Mouse (Mus musculus) embryo, embryonic 9.5 days (tissue): ENCODE results near the gene Chd2.
A peak's percentile ranks its signal among the peaks of the same experiment; 100 is the strongest.

ENCODE experiments used
- DNase-seq: peaks from one replicate; pipeline ENCODE4 v3.0.0-alpha.2; 2017; ENCODE audit errors: extremely low spot score

The Chd2 gene

DNA sequence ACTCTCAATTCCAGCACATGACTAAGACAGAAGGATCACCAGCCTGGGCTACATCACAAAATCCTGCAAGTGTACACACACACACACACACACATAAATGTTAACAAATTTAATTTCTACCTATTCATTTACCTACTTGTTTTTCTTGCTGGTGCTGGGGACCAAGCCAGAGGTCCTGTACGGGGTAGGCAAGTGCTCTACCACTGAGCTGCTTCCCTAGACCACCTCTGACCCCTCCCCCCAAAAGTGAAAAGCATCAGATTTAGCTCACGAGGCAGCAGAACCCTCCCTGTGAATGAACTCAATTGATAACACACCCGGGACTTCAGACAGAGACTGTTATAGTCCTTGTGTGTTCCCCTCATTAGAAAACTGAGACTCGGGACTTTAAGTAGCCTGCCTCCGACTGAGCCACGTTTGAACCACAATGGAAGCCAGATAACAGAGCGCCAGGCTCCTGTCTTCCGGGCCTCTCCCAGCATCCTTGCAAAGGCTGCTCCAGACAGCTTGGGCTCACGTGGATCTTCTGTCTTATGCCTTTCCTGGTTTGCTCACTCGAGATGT lies 19.9 kb upstream of the Chd2 start:
- DNase-seq, result no peak

DNA sequence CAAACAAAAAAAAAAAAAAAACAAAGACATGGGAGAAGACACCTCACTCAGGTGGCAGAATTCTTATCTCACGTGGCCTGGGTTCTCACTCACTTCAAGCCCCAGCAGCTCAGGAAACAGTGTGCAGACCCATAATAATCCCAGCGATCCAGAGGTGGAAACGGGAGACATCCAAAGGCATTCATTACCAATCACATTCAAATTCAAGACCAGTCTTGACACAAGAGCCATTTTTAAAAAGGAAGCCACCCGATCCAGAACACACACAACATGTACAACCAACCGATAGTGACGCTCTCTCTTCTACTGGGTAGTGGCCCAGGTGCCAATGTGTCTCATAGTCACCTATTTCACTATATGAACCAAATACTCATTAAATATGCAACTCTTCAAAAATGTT lies 19.2 kb upstream of the Chd2 start:
- no peak for DNase-seq

DNA sequence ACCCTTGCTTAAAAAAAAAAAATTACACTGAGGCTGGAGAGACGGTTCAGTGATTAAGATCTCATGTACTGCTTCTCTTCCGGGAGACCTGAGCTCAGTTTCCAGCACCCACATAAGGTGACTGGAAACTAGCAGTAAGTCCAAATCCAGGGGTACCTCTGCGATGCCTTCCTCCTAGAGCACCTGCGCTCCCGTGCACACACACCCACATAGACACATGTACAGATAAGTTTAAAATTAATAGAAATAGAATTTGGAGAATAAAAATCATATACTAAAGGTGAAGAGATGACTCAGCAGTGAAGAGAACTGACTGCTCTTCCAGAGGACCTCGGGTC lies 18.2 kb upstream of the Chd2 start:
- DNase-seq, result no peak

DNA sequence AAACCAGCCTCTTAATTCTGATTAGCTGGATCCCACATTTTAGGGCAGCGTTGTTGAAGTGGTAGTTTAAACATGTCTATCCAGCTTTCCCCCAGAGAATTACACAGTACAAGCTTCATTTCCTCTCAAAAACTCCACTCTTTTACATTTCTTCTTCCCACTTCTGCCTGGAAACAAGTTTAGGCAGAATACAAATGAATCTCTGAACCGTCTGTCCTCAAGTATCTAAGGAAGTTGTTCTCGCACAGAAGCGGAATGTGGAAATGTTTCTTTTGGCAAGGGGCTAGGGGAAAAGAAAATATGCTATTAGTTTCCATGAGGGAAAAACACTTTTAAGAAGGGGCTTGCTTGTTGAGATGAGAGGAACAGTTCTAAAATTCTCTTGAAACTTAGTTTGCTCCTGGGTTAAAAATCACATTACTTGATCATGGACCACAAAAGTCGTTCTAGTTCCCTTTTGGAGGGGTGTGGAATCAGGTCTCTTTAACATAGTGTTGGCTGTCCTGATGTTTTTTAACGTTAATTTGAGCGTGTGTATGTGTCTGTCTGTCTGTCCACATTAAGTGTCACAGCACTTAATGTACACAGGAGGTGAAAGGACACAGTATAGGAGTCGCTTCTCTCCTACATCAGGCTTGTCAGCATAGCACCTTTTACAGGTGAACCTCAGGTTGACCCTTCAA lies 17.7 kb upstream of the Chd2 start:
- DNase-seq, result no peak

DNA sequence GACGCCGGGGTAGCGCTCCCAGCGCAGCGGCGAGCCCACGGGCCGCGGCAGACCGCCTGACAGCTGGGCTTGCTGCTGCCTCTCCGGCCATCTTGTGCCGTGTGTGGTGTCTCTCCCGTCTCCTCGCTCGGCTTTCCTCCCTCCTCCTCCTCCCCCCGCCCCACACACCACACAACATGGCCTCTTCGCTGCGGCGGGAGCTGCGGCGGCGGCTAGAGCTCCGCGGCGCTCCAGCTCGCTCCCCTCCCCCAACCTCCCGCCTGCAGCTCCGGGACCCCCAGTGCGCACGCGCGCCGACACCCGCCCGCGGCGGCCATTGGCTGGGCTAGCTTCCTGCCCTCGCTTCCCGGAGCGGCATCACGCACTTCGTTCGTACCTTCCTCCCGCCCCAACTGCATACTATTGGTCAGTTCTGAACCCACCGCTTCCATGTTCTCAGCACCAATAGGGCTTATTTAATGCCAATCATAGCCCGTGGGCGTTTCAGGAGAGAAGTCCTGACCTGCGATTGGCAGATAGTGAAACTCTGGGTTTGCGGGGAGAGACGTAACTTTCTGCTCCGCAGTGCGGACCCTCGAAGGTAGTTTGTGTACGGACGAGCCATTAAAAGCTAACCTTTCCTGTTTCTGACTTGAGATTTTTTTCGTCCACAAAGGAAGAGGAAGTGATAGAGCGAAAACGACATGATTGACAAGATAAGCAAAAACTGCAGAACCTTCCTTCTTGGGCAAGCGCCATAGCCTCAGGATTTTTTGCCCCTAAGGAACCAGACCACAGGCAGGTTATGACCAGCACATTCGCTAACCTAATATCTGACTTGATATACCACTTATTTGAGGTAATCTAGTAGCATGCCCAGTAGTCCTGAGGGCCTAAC lies 16.9 kb upstream of the Chd2 start:
- peak; percentile 98 for DNase-seq

DNA sequence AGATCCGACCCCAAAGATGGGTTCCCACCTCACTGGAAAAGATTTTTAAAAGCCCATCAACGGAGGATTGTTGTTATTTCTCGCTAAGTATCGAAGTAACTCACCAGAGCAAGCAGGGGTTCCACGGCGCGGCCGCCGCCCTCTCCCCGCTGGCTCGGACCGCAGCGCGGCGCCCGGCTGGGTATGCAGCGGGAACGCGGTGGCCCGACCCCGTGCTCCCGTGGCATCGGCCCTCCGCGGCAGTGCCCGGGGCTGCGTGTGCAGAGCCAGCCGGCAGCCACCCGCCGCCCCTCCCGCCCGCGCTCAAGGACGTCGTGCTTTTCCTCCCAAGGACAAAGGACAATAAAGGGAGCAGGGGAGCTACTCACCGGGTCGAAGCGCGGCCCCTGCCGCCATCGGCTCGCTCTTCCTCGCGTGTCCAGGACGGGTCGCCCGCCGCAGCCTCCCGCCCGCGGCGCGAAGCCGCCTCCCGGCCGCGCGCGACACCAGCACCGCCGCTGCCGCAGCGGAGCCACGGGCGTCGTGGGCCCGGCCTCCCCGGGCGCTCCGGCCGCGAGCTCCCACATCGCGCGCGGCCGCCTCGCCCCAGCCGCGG lies 16.1 kb upstream of the Chd2 start:
- no peak for DNase-seq

DNA sequence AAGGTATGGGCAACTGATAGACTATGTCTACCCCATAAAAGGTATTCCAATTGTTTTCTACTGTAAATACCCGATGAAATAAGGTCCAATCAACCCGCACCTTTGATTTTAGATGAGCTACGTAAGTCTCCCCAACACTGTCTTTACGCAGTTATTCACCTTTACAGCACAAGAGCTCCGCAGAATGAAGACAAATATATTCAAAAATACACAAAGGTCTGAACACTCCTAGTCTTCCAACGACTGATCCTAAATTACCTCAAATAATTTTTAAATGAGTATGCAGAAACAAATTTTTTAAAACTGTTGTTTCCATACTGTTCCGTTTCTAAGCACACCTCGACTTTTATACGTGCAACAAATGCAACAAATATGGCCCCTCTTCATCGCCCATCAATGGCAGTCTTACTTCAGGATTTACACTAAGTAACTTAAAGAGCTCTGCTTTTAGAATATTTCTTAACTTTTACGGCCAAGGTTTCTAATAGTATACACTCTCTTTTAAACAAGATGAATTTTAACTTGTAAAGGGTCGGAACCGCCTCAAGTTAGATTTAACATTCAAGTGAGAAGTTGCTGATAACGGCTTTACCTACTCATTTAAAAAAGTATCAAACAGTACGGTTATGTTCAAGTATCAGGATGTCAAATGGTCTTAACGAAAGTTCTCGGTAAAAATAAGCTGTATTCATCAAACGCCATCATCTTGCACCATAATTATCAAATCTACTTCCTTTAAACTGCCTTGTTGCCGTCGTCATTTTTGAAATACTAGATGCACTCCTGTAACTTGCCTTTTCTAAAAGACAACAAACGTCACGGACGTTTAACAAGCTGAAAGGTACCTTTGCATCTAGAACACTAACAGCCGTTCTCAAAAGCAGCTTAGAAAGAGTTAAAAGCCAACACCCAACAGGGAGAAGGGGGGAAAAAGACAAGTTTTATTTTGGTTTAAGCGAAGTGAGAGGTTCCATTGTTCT lies 15.3 kb upstream of the Chd2 start:
- peak; percentile 54 for DNase-seq

DNA sequence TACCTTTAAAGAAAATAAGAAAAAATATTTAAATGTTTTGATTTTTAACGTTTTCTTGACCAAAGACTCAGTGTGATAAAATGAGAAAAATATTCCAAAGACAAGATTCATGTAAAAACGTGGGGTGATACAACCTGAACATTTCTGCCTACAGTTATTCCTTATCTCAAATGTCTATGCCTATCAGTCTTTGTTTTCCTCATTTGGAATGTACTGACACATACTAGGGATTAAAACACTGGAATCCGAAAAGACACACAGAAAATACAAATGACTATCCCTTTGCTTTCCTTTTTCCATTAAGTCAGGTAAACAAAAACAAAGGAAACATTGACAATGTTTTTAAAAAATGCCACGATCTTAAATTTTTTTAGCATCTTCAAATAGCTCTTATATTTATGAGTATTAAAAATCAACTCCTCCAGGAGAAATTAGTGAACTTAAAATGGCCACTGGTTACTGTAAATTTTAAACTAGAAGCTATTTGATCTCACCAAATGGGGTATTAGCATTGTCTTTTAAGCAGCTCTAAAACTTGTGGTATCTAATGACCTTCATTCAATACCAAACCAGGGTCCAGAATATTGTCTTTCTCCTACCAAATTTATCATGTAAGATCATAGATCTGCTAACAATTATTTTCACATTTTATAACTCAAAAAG lies 14.4 kb upstream of the Chd2 start:
- DNase-seq, result no peak

DNA sequence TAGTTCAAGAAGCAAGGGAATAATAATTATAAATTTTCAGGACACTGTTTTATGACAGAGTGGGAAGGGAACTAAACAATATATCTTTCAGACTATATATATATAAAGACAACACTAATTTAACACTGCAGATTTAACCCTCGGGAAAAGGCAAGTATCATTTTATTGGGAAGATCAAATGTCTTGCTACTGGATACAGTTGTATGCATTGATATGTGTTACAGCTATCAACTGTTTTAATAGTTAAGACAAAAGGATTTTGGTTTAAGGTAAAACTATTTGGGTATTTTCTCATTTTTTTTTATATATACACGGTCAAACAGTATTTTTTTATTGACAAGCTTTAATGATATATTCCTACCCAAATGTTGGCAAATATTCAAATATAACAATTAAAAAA lies 13.2 kb upstream of the Chd2 start:
- no peak for DNase-seq

DNA sequence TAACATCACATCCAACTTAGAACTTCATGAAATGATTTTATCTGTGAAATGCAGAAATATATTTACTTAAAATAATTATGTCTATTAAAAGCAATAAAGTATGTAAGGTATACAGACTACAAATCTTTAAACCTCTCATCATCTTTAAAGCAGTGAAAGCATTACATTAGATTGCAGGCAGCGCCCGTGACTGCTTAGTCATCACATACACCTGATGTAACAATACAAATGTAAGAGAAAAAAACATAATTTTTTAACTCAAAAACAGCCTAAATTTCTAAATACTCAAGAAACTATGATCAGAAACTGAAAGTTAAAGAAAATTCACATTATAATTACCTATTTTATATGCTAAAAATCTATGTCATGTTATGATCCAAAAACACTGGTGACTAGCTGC lies 11.5 kb upstream of the Chd2 start:
- DNase-seq, result no peak

DNA sequence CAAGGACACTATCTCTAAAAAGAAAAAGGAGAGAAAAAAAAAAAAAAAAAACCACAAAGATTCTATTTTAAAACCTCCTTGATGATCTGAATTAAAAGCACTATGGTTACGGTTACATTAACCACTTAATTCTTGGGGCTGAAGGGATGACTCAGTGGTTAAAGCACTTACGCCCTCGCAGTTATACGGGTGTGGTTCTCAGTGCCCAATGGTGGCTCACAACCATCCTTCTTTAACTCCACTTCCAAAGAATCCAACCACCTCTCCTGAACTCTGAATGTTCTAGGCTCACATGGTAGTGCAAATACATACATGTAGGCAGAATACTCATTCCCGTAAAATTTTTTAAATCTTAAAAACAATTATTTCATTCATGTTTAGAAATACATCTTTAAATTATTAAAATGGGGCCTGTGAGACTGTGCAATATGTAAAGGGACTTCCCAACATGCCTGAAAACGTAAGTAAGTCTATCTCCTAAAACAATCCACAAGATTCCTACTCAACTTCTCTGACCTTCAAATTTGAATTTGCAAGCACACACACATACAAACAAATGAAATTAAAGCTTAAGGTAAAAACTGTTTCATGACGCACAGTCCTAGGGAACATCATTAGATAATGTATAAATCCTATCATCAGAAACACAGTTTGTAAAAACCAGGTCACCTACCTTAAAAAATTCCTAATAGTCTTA lies 10.6 kb upstream of the Chd2 start:
- DNase-seq, result no peak

DNA sequence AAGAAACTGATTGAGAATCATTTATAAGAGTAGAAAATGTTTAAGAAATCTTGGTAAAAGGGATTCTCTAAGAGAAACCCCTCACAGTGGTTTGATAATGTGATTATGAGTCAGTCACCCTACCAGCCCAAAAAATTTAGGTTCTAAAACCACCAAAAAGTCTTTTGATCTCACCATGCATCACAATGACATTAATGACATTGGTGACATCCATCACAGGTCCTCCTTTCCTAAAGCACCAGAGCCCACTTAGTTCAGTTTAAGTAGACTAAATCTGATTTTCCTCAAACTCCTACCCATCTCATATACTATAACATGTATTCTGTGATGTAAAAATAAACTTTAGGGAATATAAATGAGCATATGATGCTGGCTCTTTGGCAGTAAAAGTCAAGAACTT lies 9.7 kb upstream of the Chd2 start:
- no peak for DNase-seq

DNA sequence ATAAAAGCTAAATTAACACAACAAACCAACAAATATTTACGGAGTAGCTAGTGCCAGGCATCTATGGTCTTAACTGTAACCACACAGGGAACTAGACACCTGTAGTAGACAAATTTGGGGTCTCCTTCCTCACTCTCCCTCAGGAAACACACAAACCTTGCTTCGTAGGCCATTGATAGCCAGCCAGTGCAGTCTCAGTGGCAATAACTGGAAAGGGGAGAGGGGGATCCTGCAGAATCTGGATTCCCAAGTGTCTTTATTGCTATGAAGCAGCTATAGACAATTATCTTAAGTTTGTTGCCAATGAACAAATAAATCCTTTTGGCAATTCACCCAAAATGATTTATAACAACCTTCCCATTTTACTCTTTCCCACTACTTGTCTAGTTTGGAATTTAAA lies 6.4 kb upstream of the Chd2 start:
- DNase-seq, result no peak

DNA sequence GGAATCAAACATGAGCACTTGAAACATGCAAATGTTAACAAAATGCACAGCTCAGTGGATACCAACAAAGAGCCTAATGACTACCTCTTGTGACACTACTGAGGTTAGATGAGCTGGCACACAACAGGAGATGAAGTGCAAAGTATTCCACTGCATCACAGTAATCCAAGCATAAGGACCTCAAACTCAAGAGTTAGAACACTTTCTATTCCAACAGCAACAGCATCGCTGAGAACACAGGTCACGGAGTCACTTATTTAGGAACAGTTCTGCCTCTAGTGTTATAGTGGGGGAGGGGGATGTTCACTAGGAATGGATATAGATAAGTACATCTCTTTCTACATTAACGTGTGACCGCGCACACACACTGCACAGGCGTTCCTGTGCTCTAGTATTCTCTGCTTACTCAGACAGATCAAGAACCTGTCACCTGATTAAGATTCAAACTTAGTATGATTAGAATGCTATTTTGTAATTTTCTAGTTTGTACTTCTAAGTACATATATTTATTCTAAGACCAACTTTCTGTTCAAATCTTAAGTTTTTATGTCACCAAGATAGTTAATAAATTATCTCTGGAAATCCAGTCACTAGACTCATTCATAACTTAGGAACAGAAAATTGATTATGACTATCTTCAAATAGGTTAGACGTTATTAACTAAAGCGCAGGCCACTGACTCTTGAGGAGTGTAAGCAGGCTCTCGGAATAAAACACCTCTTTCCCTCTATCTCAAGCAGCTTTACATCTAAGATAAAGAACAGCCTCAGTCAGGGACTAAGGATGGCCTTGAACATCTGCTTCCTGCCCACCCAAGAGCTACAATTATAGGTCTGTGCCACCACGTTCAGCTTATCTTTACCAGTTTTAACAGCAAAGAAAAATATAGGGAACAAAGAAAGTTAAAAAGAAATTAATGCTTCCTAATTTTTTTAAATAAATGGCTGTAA lies 5.2 kb upstream of the Chd2 start:
- DNase-seq, result no peak

DNA sequence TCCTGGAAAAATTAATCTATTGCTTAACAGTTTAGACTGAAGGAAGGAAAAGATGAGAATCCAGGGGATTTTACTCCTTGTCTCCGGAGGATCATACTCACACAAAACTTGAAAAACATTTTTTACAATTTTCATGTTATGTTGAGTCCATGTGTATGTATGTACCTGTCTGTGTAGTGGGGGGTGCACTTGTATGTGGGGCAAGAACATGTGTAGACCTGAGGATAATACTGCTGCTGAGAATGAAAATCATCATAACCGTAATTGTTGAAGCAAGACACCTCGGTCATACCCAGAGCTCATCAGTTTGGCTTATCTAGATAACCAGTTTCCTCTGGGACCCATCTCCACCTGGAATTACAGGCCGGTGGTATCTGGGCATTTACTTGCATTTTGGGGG lies 3.4 kb upstream of the Chd2 start:
- DNase-seq, result no peak

DNA sequence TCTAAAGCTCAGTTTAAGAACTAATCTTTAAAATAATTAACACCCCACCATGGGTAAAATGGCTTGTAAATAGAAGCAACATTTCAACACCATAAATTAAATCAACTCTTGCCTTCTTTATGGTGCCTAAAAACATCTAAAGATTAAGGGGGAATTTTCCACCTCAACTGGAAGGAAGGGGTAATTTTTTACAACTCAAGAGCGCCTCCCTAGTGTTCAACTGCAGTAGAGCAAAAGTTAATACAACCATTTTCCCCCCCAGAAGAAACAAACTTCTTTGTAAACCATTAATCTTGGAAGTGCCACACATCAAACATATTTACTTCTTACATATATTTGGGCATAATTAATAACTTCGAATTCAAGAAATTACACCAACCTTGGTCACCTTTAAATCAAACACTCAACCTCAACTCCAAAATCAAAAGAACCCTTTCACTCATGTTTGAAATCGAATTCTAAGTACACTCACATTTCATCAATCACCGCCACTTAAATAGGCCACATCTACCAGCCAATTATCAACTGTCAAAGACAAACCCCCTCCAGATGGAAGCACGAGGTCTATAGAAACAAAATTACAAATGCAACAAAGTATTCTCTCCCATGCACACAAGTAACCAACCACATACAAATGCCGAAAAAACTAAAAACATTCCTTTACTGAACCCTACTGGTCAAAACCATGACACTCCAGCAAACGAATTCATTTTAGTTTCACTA lies 662 bp upstream of the Chd2 start:
- DNase-seq, result no peak

DNA sequence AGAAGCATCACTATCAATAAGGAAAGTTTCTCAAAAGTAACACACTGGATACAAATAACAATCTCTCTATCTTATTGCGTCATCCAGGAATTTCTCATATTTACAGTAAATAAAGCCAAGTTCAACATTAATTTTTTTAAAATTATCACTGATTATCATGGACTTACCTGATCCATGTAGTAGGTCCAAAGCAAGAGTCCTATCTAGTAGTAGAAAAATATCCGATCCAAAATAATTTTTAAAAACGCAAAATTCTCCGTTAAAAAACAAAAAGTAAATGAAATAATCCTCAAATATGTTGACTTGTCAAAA lies 595 bp downstream of the Chd2 start:
- no peak for DNase-seq

DNA sequence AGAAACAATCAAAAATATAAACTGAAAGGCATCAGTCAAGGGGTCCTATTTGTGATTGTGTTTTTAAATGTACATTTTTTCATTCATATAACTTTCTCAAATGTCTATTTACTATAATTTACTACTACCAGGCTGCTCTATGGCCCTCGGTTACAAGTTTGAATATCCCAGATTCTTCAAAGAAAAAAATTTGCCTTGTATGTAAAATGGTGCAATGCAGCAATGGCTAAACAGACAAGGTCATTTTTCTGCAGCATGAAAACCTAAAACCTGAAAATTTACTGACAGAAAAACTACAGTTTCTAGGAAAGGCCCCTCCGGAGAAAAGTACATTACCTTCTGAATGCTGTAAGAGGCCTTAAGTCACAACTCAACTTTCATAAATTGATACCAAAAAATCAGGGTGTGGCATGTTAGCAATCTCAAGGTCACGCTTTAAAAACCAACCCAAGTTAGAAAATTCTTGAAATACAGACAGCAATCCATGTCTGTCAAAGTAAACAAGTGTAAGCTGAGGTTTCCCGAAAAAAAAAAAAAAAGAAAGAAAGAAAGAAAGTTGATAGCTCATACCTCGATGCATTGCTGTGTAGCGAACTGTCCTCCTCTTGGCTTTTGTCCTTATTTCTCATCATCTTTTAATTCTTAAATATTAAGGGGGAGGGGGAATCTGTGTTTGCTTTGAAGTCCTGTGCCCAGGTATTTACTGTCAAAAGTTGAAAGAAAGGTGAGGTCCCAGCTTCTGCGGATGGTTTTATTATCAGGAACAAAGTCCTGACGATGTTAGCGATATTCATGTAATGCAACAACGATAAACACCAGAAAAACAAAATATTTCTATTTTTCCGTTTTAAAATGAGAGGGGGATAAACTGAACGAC lies 1.2 kb downstream of the Chd2 start:
- no peak for DNase-seq
